ENCODE assay signal across 29 mouse cellular contexts in the genomic region with DNA sequence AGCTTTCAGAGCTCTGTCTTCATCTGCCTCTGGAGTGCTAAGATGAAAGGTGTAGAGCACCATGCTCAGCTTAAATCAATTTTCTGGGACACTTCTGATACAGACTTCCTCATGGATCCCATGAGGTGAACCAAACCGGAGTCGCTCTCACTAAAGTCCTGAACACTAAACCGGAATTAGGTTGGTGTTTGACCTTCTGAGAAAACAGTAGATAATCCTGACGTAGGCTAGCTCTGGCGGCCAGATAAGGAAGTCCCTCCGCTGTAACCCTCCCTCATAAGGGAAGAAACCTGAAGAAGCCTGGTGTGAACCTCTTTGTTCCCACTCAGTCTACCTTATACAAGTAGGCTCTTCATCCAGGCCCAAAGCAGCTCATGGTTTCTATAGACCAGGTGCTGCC. TPM values are rescaled to one million over a fixed set of nuclear protein-coding genes. Genes with fewer than 3 reads are reported as not detected.
DNase-seq lines count a peak whose midpoint lies in the region; ATAC-seq and TF ChIP-seq lines count a peak whose summit lies in the region.
"Had no signal": no experiment of that assay in that cellular context is flagged by ENCODE, and none has a peak within 500 bp of the region (broad histone marks: within the 10 kb centered on the region; RNA-seq: fewer than 3 reads in every experiment).

No protein-coding gene starts in this region.

- H3K4me1 ChIP-seq in forebrain, embryonic 10.5 days: peaks cover 75% of the 10 kb centered on the region
- H3K4me1 ChIP-seq in forebrain, embryonic 16.5 days (replicated peaks; ENCODE audit: control insufficient read depth, insufficient read depth, low read length): peaks cover 49% of the 10 kb centered on the region
- H3K4me1 ChIP-seq in liver, embryonic 14.5 days (replicated peaks; ENCODE audit: control insufficient read depth in 2 of 2, insufficient read depth in 2 of 2, low read length in 1 of 2): peaks cover 4 to 19% of the 10 kb centered on the region in 2 experiments

- H3K4me2 ChIP-seq in forebrain, embryonic 16.5 days (ENCODE audit: low read length): no peak overlapping the region
- H3K4me2 ChIP-seq in liver, embryonic 14.5 days (ENCODE audit: low read depth): peak overlapping the region; percentile 39; the same call in 1 of the 2 replicates
- H3K4me2 ChIP-seq: embryonic facial prominence, embryonic 12.5 days; hindbrain, embryonic 12.5 days; intestine, embryonic 15.5 days; limb, embryonic 12.5 days; midbrain, embryonic 11.5 days had no signal

- no peak for TF ChIP-seq CTCF in liver, embryonic 14.5 days (IDR thresholded peaks at IDR 0.05; ENCODE audit: low read depth)
- no peak for TF ChIP-seq CTCF in left cerebral cortex, adult 2 months (IDR thresholded peaks at IDR 0.05)

- DNase-seq in forebrain, embryonic 10.5 days (ENCODE audit: extremely low spot score, low spot score): no peak
- DNase-seq in liver, embryonic 14.5 days (ENCODE audit: low read depth in 3 of 3, low spot score in 3 of 3): peak; percentile 38 to 50 (median 47)
- no peak for DNase-seq in left cerebral cortex, adult 2 months (ENCODE audit: extremely low spot score in 1 of 2, low spot score in 2 of 2)
- no peak for DNase-seq in Muller cell, postnatal 12 days (ENCODE audit: inconsistent ontology term)
- DNase-seq in spleen, postnatal 10 days (ENCODE audit: low spot score in 2 of 2): no peak
- DNase-seq: adrenal gland, postnatal 36 days; cerebellum, adult 8-10 months; embryo, embryonic 11 days; forebrain, postnatal 0 days; heart, postnatal 36 days; kidney, adult 2 months; kidney, postnatal 4 days; lung, adult 18-20 months; right cerebral cortex, postnatal 25 days; thymus, postnatal 25 days had no signal

- peak overlapping the region; percentile 35; the same call in 1 of the 2 replicates for H3K27ac ChIP-seq in forebrain, embryonic 10.5 days
- H3K27ac ChIP-seq in forebrain, embryonic 16.5 days (ENCODE audit: low read length): no peak overlapping the region
- no peak overlapping the region for H3K27ac ChIP-seq in liver, embryonic 14.5 days
- H3K27ac ChIP-seq in left cerebral cortex, adult 2 months: no peak overlapping the region
- H3K27ac ChIP-seq: hindbrain, embryonic 12.5 days; hindbrain, postnatal 0 days; intestine, embryonic 15.5 days; kidney, postnatal 0 days; limb, embryonic 12.5 days; macrophage had no signal

- no peak for ATAC-seq in forebrain, embryonic 16.5 days
- peak; percentile 40 for ATAC-seq in erythroid progenitor cell, adult 5-6 weeks (replicated peaks; ENCODE audit: low FRiP score, poor library complexity, severe bottlenecking)
- peak; percentile 30; the same call in 1 of the 2 replicates for ATAC-seq in liver, embryonic 14.5 days (ENCODE audit: insufficient read depth)
- ATAC-seq in megakaryocyte progenitor cell, adult 5-6 weeks (replicated peaks; ENCODE audit: poor library complexity): peak; percentile 21; the same call in 1 of the 2 replicates
- ATAC-seq: forebrain, postnatal 0 days; hindbrain, postnatal 0 days; intestine, embryonic 15.5 days; lung, postnatal 0 days; midbrain, embryonic 16.5 days; Patski had no signal

- H3K36me3 ChIP-seq in forebrain, embryonic 10.5 days (replicated peaks): no peaks in the 10 kb centered on the region
- no peaks in the 10 kb centered on the region for H3K36me3 ChIP-seq in forebrain, embryonic 16.5 days (ENCODE audit: control insufficient read depth, insufficient read depth)
- no peaks in the 10 kb centered on the region for H3K36me3 ChIP-seq in liver, embryonic 14.5 days (replicated peaks; ENCODE audit: control insufficient read depth, insufficient read depth, low read depth)
- H3K36me3 ChIP-seq: embryonic facial prominence, embryonic 12.5 days; hindbrain, embryonic 12.5 days; intestine, embryonic 15.5 days; limb, embryonic 12.5 days had no signal

- intact Hi-C loops in left cerebral cortex, adult 2 months (cut with DNase I): no loop called here

- peaks cover 7% of the 10 kb centered on the region; the same call in 1 of the 2 replicates for H3K27me3 ChIP-seq in forebrain, embryonic 10.5 days (ENCODE audit: poor library complexity, severe bottlenecking)
- no peaks in the 10 kb centered on the region for H3K27me3 ChIP-seq in forebrain, embryonic 16.5 days (replicated peaks; ENCODE audit: control insufficient read depth, insufficient read depth, low read length)
- no peaks in the 10 kb centered on the region for H3K27me3 ChIP-seq in liver, embryonic 14.5 days (ENCODE audit: control insufficient read depth, insufficient read depth, low read length)
- H3K27me3 ChIP-seq: embryonic facial prominence, embryonic 12.5 days; hindbrain, embryonic 12.5 days; intestine, embryonic 15.5 days; limb, embryonic 12.5 days; Patski had no signal

- no peak overlapping the region for H3K4me3 ChIP-seq in forebrain, embryonic 10.5 days
- H3K4me3 ChIP-seq in forebrain, embryonic 16.5 days (replicated peaks; ENCODE audit: low read length): no peak overlapping the region
- no peak overlapping the region for H3K4me3 ChIP-seq in liver, embryonic 14.5 days (ENCODE audit: insufficient read depth in 1 of 2, low read depth in 2 of 2, low read length in 2 of 2)
- H3K4me3 ChIP-seq in left cerebral cortex, adult 2 months: no peak overlapping the region
- H3K4me3 ChIP-seq: embryonic facial prominence, embryonic 12.5 days; hindbrain, embryonic 12.5 days; intestine, embryonic 15.5 days; limb, embryonic 12.5 days had no signal

- 84% methylated on average over 6 of the region's 6 CpGs for WGBS in forebrain, embryonic 10.5 days
- WGBS in forebrain, embryonic 16.5 days: 98% methylated on average over 6 of the region's 6 CpGs
- WGBS in liver, embryonic 14.5 days (ENCODE audit: insufficient replicate concordance): 14% methylated on average over 6 of the region's 6 CpGs

- no peaks in the 10 kb centered on the region for H3K9me3 ChIP-seq in forebrain, embryonic 10.5 days
- no peaks in the 10 kb centered on the region for H3K9me3 ChIP-seq in forebrain, embryonic 16.5 days (ENCODE audit: control insufficient read depth, low read length)
- H3K9me3 ChIP-seq in liver, embryonic 14.5 days (ENCODE audit: control insufficient read depth, low read length): no peaks in the 10 kb centered on the region
- H3K9me3 ChIP-seq: embryonic facial prominence, embryonic 12.5 days; hindbrain, embryonic 12.5 days; intestine, embryonic 15.5 days; limb, embryonic 12.5 days had no signal

- H3K9ac ChIP-seq in forebrain, embryonic 16.5 days (replicated peaks; ENCODE audit: low read depth, low read length): no peak overlapping the region
- no peak overlapping the region for H3K9ac ChIP-seq in liver, embryonic 14.5 days (replicated peaks)
- H3K9ac ChIP-seq: embryonic facial prominence, embryonic 12.5 days; forebrain, postnatal 0 days; hindbrain, embryonic 12.5 days; intestine, embryonic 15.5 days; limb, embryonic 12.5 days had no signal

- TF ChIP-seq EP300 in liver, embryonic 14.5 days (IDR thresholded peaks at IDR 0.05; ENCODE audit: low read depth): no peak

RNA-seq across cellular contexts. Expression of a gene that starts 29.0 kb away (rescaled TPM):
- 9.0 and 9.4 TPM in 2 replicates for polyA plus RNA-seq in forebrain, embryonic 10.5 days (2016; fragmentation: Nextera tagmentation; extraction: Ambion mirVana)
- polyA plus RNA-seq in forebrain, embryonic 16.5 days (2015; fragmentation: Nextera tagmentation; extraction: Ambion mirVana): 52.3 and 54.0 TPM in 2 replicates
- 5.0 and 5.9 TPM in 2 replicates for total RNA-seq in erythroid progenitor cell, adult 5-6 weeks (2015; ENCODE audit: low replicate concordance)
- 4.1 and 6.4 TPM in 2 replicates for total RNA-seq in erythroid progenitor cell, adult 5-6 weeks (2017; ENCODE audit: low replicate concordance)
- polyA plus RNA-seq in liver, embryonic 14.5 days (2012; rRNA removed): 0.65 and 0.68 TPM in 2 replicates
- 4.5 and 5.4 TPM in 2 replicates for polyA plus RNA-seq in liver, embryonic 14.5 days (2014; fragmentation: Nextera tagmentation; extraction: Ambion mirVana)
- 23.5 and 27.8 TPM in 2 replicates for total RNA-seq in megakaryocyte progenitor cell, adult 5-6 weeks (2015)
- 24.2 and 25.7 TPM in 2 replicates for total RNA-seq in megakaryocyte progenitor cell, adult 5-6 weeks (2017)
- total RNA-seq in left cerebral cortex, adult 2 months (2021): 10 to 100 TPM; 64.2 to 68.6 TPM

Comparison
In these comparisons a context has a peak if more than half of its experiments do, and no peak if none do; other contexts are left out.
1. DNase-seq: peak in liver, embryonic 14.5 days (3 of 3); none in forebrain, embryonic 10.5 days (single experiment), left cerebral cortex, adult 2 months (0 of 2), Muller cell, postnatal 12 days (single experiment) and spleen, postnatal 10 days (0 of 2).